Mouse (Mus musculus) liver, adult 2 months (tissue): ENCODE data around the gene Gngt2. TPM values are rescaled to one million over a fixed set of nuclear protein-coding genes. Genes with fewer than 3 reads are reported as not detected.
"Not testable (repeated sequence)": the region's sequence is repeated elsewhere in the genome, so short reads cannot be mapped to it uniquely, and the experiment has no call there.

ENCODE experiments used
- DNase-seq: peaks from one replicate; pipeline ENCODE4 v3.0.0-alpha.2; 2011; ENCODE audit warnings: low read depth, low spot score; ENCODE audit errors: extremely low read depth
- H3K27ac ChIP-seq: fragments of 200-500 bp; replicated peaks from 2 replicates; pipeline ENCODE4 v1.5.1; 2012; ENCODE audit warnings: low read depth, mild to moderate bottlenecking, control low read depth, inconsistent platforms, low read length; ENCODE audit not compliant: insufficient read depth
- H3K27me3 ChIP-seq: fragments of 200-500 bp; 2 replicates; pipeline ENCODE4 v1.6.1; 2012; ENCODE audit warnings: mild to moderate bottlenecking, moderate library complexity, low read length, inconsistent platforms; ENCODE audit not compliant: control insufficient read depth, insufficient read depth
- H3K36me3 ChIP-seq: fragments of 200-500 bp; 2 replicates; pipeline ENCODE4 v1.6.1; 2012; ENCODE audit warnings: low read length, inconsistent platforms; ENCODE audit not compliant: control insufficient read depth, insufficient read depth
- H3K4me1 ChIP-seq: fragments of 200-500 bp; 2 replicates; pipeline ENCODE4 v1.6.1; 2011; ENCODE audit warnings: low read length; ENCODE audit not compliant: control insufficient read depth, insufficient read depth
- H3K4me3 ChIP-seq: fragments of 200-500 bp; 2 replicates; pipeline ENCODE4 v1.5.1; 2011; ENCODE audit warnings: low read depth, mild to moderate bottlenecking, control low read depth, low read length, moderate library complexity; ENCODE audit not compliant: insufficient read depth
- H3K79me2 ChIP-seq: fragments of 200-500 bp; 2 replicates; pipeline ENCODE4 v1.6.1; 2012; ENCODE audit warnings: inconsistent platforms, mild to moderate bottlenecking, low read length, moderate library complexity; ENCODE audit not compliant: control insufficient read depth, insufficient read depth
- H3K9ac ChIP-seq: fragments of 200-500 bp; 2 replicates; pipeline ENCODE4 v1.6.1; 2012; ENCODE audit warnings: low read depth, mild to moderate bottlenecking, control low read depth, inconsistent platforms, low read length
- CTCF ChIP-seq: fragments of 200-500 bp; IDR thresholded peaks from 2 replicates; pipeline ENCODE4 v1.5.1; 2011; ENCODE audit warnings: low read depth, low read length, control low read depth
- POLR2A ChIP-seq: fragments of 200-500 bp; IDR thresholded peaks from 2 replicates; pipeline ENCODE4 v1.6.1; 2011; ENCODE audit warnings: low read length, control low read depth; ENCODE audit not compliant: insufficient read depth; ENCODE audit errors: extremely low read depth
- WGBS: fragments of 180-500 bp; shearing (Covaris S2); methylation state at CpG from one replicate; pipeline ENCODE4 v1.1.7; 2018; 5-methylcytosine and 5-hydroxymethylcytosine counted together
- polyA plus RNA-seq: library from polyadenylated mRNA; depleted of rRNA; stranded (reverse); fragments of >200 nt; gene quantifications from 2 replicates; pipeline ENCODE4 v1.2.3, GENCODE M21; 2012; rRNA removed
- total RNA-seq: library from RNA; depleted of rRNA; stranded (reverse); fragments of >200 nt; gene quantifications from 2 replicates; pipeline ENCODE4 v1.2.3, GENCODE M21; 2014; rRNA removed

The Gngt2 gene
- total and polyA plus RNA-seq, 2 experiments, result 5.1 to 11.5 TPM

DNA sequence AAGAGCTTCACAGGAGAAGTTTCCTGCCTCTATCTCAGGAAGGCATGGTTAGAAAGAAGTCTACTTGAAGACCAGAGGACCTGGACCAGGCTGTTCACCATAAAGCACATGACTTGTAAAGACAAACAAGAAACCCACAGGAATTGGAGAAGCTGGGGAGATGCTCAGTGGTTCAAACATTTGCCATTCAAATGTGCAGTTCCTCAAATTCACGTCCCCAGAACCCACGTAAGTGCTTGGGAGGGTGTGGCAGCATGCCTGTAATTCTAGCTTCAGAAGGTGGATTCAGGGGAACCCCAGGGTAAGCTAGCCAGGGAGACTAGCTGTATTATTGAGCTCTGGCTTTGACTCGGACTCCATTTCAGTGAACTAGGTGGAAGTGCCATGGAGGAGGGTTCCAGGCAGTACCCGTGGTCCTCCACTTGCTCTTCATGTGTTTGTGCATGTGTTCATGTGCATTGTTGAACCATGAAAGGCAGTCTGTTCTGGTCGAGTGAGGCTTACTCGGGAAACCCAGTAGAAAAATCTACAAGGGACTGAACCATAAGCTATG, 33.0 kb downstream of the Gngt2 start:
- H3K9ac ChIP-seq, result no peak overlapping the region
- DNase-seq, result no peak
- WGBS, result 80% methylated on average over 6 of the region's 6 CpGs
- no peak overlapping the region for H3K4me3 ChIP-seq
- no peaks in the 10 kb centered on the region for H3K27me3 ChIP-seq
- TF ChIP-seq CTCF, result no peak
- TF ChIP-seq POLR2A, result no peak
- no peaks in the 10 kb centered on the region for H3K4me1 ChIP-seq
- H3K36me3 ChIP-seq, result no peaks in the 10 kb centered on the region
- no peaks in the 10 kb centered on the region for H3K79me2 ChIP-seq
- H3K27ac ChIP-seq, result no peak overlapping the region

DNA sequence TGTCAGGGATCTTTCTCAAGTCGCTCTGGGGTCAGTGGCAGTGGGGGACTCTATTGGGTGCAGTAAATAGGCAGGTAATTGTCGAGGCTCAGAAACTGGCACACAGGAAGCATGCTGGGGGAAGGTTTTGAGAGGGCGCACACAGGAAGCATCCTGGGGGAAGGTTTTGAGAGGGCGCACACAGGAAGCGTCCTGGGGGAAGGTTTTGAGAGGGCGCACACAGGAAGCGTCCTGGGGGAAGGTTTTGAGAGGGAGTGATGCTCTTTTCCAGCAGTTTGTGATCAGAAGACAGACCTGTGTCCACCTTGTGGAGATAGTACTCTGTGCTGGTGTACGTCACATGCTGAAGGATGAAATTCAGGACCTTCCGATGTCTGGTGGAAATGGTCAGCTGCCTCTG, 38.8 kb downstream of the Gngt2 start:
- no peak overlapping the region for H3K27ac ChIP-seq
- H3K4me1 ChIP-seq, result no peaks in the 10 kb centered on the region
- H3K9ac ChIP-seq, result no peak overlapping the region
- H3K79me2 ChIP-seq, result no peaks in the 10 kb centered on the region
- no peak overlapping the region for H3K4me3 ChIP-seq
- no peak for TF ChIP-seq POLR2A
- no peak for TF ChIP-seq CTCF
- DNase-seq, result no peak
- WGBS, result 29% methylated on average over 9 of the region's 9 CpGs
- peaks cover 2% of the 10 kb centered on the region; the same call in 1 of the 2 replicates for H3K27me3 ChIP-seq
- H3K36me3 ChIP-seq, result no peaks in the 10 kb centered on the region

DNA sequence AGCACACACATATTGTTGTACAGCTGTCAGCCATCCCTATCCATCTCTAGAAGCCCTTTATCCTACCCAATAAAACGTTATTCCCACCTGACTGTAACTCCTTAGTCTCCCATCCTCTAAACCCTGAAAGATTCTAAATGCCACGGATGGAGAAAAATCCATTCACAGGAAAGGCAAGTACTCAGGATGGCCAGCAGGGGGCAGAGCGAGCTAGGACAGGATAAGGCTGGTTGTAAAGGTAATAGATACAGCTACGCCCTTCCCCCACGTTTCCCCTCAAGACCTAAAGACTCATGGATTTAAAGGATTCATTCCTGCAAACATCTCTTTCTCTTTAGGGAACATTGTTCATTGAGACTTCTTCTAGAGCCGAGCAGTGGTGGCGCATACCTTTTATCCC, 39.3 kb downstream of the Gngt2 start:
- no peak overlapping the region for H3K9ac ChIP-seq
- WGBS, result 23% methylated on average over 7 of the region's 7 CpGs
- peak; percentile 32 for DNase-seq
- no peak overlapping the region for H3K4me3 ChIP-seq
- no peak overlapping the region for H3K27ac ChIP-seq
- no peaks in the 10 kb centered on the region for H3K36me3 ChIP-seq
- H3K27me3 ChIP-seq, result peaks cover 2% of the 10 kb centered on the region; the same call in 1 of the 2 replicates
- no peaks in the 10 kb centered on the region for H3K4me1 ChIP-seq
- TF ChIP-seq CTCF (peak; percentile 75; the same call in 1 of the 2 replicates), POLR2A (no peak)
- no peaks in the 10 kb centered on the region for H3K79me2 ChIP-seq

DNA sequence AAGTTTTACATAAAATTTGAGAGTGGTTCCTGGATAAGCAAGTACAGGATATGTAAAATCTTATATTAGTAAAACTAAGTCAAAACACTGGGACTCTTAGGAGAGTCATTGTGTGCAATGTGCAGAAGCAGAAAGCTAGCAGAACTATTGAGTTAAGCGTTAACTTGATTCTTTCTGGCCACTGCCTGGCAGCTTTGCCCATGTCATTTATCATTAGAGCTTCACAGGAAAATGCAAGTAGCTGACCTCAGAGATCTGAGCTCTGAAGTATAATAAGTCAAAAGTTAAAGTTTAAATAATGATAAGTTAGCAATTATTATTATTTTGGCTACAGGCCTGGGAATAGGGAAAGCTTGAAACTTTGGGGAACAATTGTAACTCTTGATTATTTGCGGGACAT, 42.8 kb downstream of the Gngt2 start:
- not testable (repeated sequence) for H3K27ac ChIP-seq, H3K27me3 ChIP-seq, H3K9ac ChIP-seq, DNase-seq, H3K4me3 ChIP-seq, H3K36me3 ChIP-seq, H3K79me2 ChIP-seq, H3K4me1 ChIP-seq
- 81% methylated on average over 2 of the region's 2 CpGs for WGBS

DNA sequence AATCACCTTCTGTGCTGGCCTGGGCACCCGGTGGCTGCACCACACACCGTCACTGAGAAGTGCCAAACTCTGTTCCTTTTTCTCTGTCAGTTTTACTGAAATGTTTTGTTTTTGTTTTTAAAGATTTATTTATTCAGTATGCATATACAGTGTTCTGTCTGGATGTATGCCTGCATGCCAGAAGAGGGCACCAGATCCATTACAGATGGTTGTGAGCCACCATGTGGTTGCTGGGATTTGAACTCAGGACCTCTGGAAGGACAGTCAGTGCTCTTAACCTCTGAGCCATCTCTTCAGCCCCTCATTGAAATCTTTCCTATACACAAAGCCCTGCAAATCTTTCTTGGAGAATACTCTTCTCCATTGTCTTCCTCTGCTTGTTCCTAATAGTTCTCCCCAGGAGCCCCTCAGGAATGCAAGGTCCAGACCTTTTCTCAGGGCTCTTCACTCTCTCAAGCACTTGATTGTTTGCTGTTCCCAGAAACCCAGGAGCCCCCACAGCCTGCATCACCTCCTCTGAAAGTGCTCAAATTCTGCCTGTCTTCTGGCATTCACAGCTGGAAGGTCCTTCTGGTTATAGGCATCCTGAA, 53.5 kb downstream of the Gngt2 start:
- Histone ChIP-seq H3K27ac (no peak overlapping the region), H3K9ac (no peak overlapping the region), H3K79me2 (no peaks in the 10 kb centered on the region), H3K4me3 (no peak overlapping the region), H3K4me1 (no peaks in the 10 kb centered on the region), H3K27me3 (no peaks in the 10 kb centered on the region; the same call in 1 of the 2 replicates), H3K36me3 (no peaks in the 10 kb centered on the region)
- no peak for DNase-seq
- WGBS, result 87% methylated on average over 2 of the region's 2 CpGs
- TF ChIP-seq POLR2A (no peak), CTCF (no peak)

Other genes with a start within 250 kb of the Gngt2 start
- 1.0 and 3.0 TPM in 2 replicates for gene Ngfr, start 249.5 kb upstream of the Gngt2 start, total RNA-seq
- gene Ngfr, start 249.5 kb upstream of the Gngt2 start, polyA plus RNA-seq, result 4.9 and 6.9 TPM in 2 replicates
- 137 and 153 TPM in 2 replicates for gene Phb, start 170.3 kb upstream of the Gngt2 start, total RNA-seq
- 171 and 189 TPM in 2 replicates for gene Phb, start 170.3 kb upstream of the Gngt2 start, polyA plus RNA-seq
- gene Zfp652, start 124.5 kb upstream of the Gngt2 start, total RNA-seq, result 9.1 and 12.7 TPM in 2 replicates
- gene Zfp652, start 124.5 kb upstream of the Gngt2 start, polyA plus RNA-seq, result 10.5 and 11.1 TPM in 2 replicates
- gene B130006D01Rik, start 113.6 kb upstream of the Gngt2 start, total RNA-seq, result 1.0 and 1.9 TPM in 2 replicates
- 0.02 and 0.10 TPM in 2 replicates for gene B130006D01Rik, start 113.6 kb upstream of the Gngt2 start, polyA plus RNA-seq
- 1.6 TPM in 2 replicates for gene Phospho1, start 12.7 kb upstream of the Gngt2 start, total RNA-seq
- 31.8 and 32.8 TPM in 2 replicates for gene Phospho1, start 12.7 kb upstream of the Gngt2 start, polyA plus RNA-seq
- gene Abi3, start 5.3 kb downstream of the Gngt2 start, total RNA-seq, result 1.1 and 3.2 TPM in 2 replicates
- gene Abi3, start 5.3 kb downstream of the Gngt2 start, polyA plus RNA-seq, result 7.6 and 11.7 TPM in 2 replicates
- gene B4galnt2, start 77.7 kb downstream of the Gngt2 start, total RNA-seq, result 0.37 TPM in 1 of 2 replicates, not detected in the other
- not detected in 2 replicates for gene B4galnt2, start 77.7 kb downstream of the Gngt2 start, polyA plus RNA-seq
- gene Igf2bp1, start 168.7 kb downstream of the Gngt2 start, total RNA-seq, result not detected in 2 replicates
- gene Igf2bp1, start 168.7 kb downstream of the Gngt2 start, polyA plus RNA-seq, result not detected in 2 replicates
- not detected in 2 replicates for gene Gip, start 187.3 kb downstream of the Gngt2 start, total RNA-seq
- not detected in 2 replicates for gene Gip, start 187.3 kb downstream of the Gngt2 start, polyA plus RNA-seq
- 25.4 and 27.7 TPM in 2 replicates for gene Snf8, start 197.7 kb downstream of the Gngt2 start, total RNA-seq
- gene Snf8, start 197.7 kb downstream of the Gngt2 start, polyA plus RNA-seq, result 19.1 and 26.2 TPM in 2 replicates
- 18.6 and 23.3 TPM in 2 replicates for gene Ube2z, start 228.2 kb downstream of the Gngt2 start, total RNA-seq
- gene Ube2z, start 228.2 kb downstream of the Gngt2 start, polyA plus RNA-seq, result 21.3 and 22.8 TPM in 2 replicates
- 479 and 657 TPM in 2 replicates for gene Atp5g1, start 238.5 kb downstream of the Gngt2 start, total RNA-seq
- gene Atp5g1, start 238.5 kb downstream of the Gngt2 start, polyA plus RNA-seq, result 1,258 and 1,301 TPM in 2 replicates